Mouse (Mus musculus): ENCODE data around the gene Fmnl3.

GRCm38 (mm10) chr15:99368583-99369266, 1.6 kb downstream of the Fmnl3 start:
- TF ChIP-seq UBTF (IDR thresholded peaks at IDR 0.05; ENCODE audit: low read depth, low read length): no peak
- TF ChIP-seq MXI1 (IDR thresholded peaks at IDR 0.05; ENCODE audit: low read depth, low read length): no peak
- no peak for TF ChIP-seq MAX (IDR thresholded peaks at IDR 0.05; ENCODE audit: low read length)
- TF ChIP-seq E2F4 (IDR thresholded peaks at IDR 0.05; ENCODE audit: insufficient replicate concordance, low read depth, low read length): no peak
- no peak for TF ChIP-seq POLR2A (IDR thresholded peaks at IDR 0.05; ENCODE audit: low read depth, low read length)
- TF ChIP-seq CTCF (conservative IDR thresholded peaks at IDR 0.05 in 1 of 2, IDR thresholded peaks at IDR 0.05 in 1 of 2; ENCODE audit: low read depth in 2 of 2, low read length in 2 of 2): no peak
- TF ChIP-seq TBP (conservative IDR thresholded peaks at IDR 0.05; ENCODE audit: low read depth, low read length): no peak
- TF ChIP-seq USF1 (IDR thresholded peaks at IDR 0.05; ENCODE audit: low read depth, low read length): no peak
- no peak for TF ChIP-seq ZMIZ1 (IDR thresholded peaks at IDR 0.05; ENCODE audit: low read depth, low read length)
- no peak for TF ChIP-seq ETS1 (conservative IDR thresholded peaks at IDR 0.05; ENCODE audit: low read depth, low read length)
- no peak for TF ChIP-seq NELFE (IDR thresholded peaks at IDR 0.05; ENCODE audit: low read depth, low read length)
- no peak for TF ChIP-seq TCF12 (IDR thresholded peaks at IDR 0.05; ENCODE audit: low read depth, low read length)
- no peak for TF ChIP-seq SMC3 (IDR thresholded peaks at IDR 0.05; ENCODE audit: low read depth, low read length)
- TF ChIP-seq ELF1 (IDR thresholded peaks at IDR 0.05; ENCODE audit: low read depth, low read length): no peak
